Mouse (Mus musculus): ENCODE results near the gene Olfr954.
A peak's percentile ranks its signal among the peaks of the same experiment; 100 is the strongest.

Gene Olfr954

DNA sequence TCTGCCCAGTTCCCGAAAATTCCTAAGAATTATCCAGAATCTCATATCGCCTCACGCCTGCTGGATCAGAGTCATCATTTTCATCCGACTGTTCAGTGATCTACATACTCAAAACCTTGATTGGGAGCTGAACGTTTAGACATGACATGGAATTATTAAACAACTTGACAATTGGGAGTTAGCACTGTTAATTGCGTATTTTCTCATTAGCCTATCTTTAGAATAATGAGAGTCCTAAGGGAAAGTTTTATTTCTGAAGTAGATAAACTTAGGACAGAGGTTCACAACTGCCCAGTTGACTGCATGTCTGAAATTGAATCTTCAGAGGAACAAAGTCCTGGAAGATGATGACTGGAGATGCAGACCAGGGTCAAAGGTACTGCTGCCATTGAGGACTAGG is at the start of gene Olfr954:
Olfr954 (plus strand) TSS at position 301 of the 400 bp plus-strand sequence.
- DNase-seq (ENCODE audit: low read depth) = no peak

- no peak for DNase-seq (ENCODE audit: low read depth)
These were observed 29.5 kb upstream of the Olfr954 start, which contains the start of gene Olfr952 for GRCm38 (mm10) chr9:39427048-39427447. Gene Olfr952 (minus strand): TSS chr9:39427148.

- DNase-seq (ENCODE audit: low read depth) = no peak
These were observed 15.3 kb downstream of the Olfr954 start, which contains the start of gene Olfr955 for GRCm38 (mm10) chr9:39471844-39472243. Gene Olfr955 (minus strand): TSS chr9:39471944.

GRCm38 (mm10) chr9:39493895-39494294 is 37.4 kb downstream of the Olfr954 start, which contains the start of gene Olfr44:
Gene Olfr44 (minus strand): TSS chr9:39493995.
- DNase-seq (ENCODE audit: low read depth) = no peak

GRCm38 (mm10) chr9:39508998-39509397 is 52.5 kb downstream of the Olfr954 start:
- peak; percentile 32 for DNase-seq (ENCODE audit: low read depth)

DNA sequence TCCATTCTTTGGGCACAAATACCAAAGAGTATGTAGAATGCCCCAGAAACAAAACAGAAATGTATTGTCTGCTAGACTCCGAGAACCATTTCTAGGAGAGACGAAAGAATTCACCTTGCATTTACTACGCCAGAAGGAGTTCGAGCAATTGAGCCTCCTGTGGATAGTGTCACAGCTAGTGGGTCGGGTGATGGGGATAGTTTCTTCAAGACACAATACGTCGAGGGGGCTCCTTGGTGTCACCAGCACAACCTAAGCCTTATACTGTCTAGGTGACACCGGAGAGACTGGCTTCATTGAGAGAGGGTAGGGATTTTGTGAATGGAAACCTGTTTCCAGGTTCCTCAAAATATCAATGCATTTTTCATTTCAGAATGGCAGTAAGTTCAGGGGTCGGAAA is 52.9 kb downstream of the Olfr954 start:
- DNase-seq (ENCODE audit: low read depth) = no peak
